In genomic region chr12:112950761-112951129, GRCm38 (mm10) we compare ENCODE assay signal across 8 mouse cellular contexts. TPM values are rescaled to one million over a fixed set of nuclear protein-coding genes. Genes with fewer than 3 reads are reported as not detected.
DNase-seq lines count a peak whose midpoint lies in the region; ATAC-seq lines count a peak whose summit lies in the region.

No protein-coding gene starts in this region.

- H3K27ac ChIP-seq in heart, embryonic 12.5 days (ENCODE audit: poor library complexity, severe bottlenecking), result peak overlapping the region; percentile 72
- peak overlapping the region; percentile 37 for H3K27ac ChIP-seq in forebrain, embryonic 11.5 days (ENCODE audit: low read depth, low read length)
- no peak overlapping the region for H3K27ac ChIP-seq in liver, embryonic 13.5 days

- H3K9ac ChIP-seq in heart, embryonic 12.5 days, result peak overlapping the region; percentile 73
- H3K9ac ChIP-seq in forebrain, embryonic 11.5 days (ENCODE audit: low read length), result peak overlapping the region; percentile 89
- no peak overlapping the region for H3K9ac ChIP-seq in liver, embryonic 13.5 days

- H3K36me3 ChIP-seq in heart, embryonic 12.5 days, result no peaks in the 10 kb centered on the region
- no peaks in the 10 kb centered on the region for H3K36me3 ChIP-seq in forebrain, embryonic 11.5 days (ENCODE audit: control insufficient read depth, insufficient read depth, low read length)
- no peaks in the 10 kb centered on the region for H3K36me3 ChIP-seq in liver, embryonic 13.5 days

- WGBS in heart, embryonic 12.5 days, result 2% methylated on average over 6 of the region's 6 CpGs
- WGBS in forebrain, embryonic 11.5 days, result 12% methylated on average over 6 of the region's 6 CpGs
- 13% methylated on average over 6 of the region's 6 CpGs for WGBS in liver, embryonic 13.5 days (ENCODE audit: insufficient replicate concordance)

- DNase-seq in heart, postnatal 4 days, result no peak
- DNase-seq in forebrain, embryonic 11.5 days (ENCODE audit: low spot score), result no peak
- no peak for DNase-seq in liver, embryonic 13.5 days
- no peak for DNase-seq in urinary bladder, adult 2 months (ENCODE audit: low spot score)
- no peak for DNase-seq in thymus, postnatal 14 days

- H3K9me3 ChIP-seq in heart, embryonic 12.5 days (replicated peaks), result no peaks in the 10 kb centered on the region
- no peaks in the 10 kb centered on the region for H3K9me3 ChIP-seq in forebrain, embryonic 11.5 days (ENCODE audit: control insufficient read depth, low read length)
- no peaks in the 10 kb centered on the region for H3K9me3 ChIP-seq in liver, embryonic 13.5 days (replicated peaks)

- H3K4me1 ChIP-seq in heart, embryonic 12.5 days (replicated peaks), result peaks cover 47% of the 10 kb centered on the region
- H3K4me1 ChIP-seq in forebrain, embryonic 11.5 days (replicated peaks; ENCODE audit: control insufficient read depth, insufficient read depth, low read length), result peaks cover 14% of the 10 kb centered on the region
- peaks cover 38% of the 10 kb centered on the region for H3K4me1 ChIP-seq in liver, embryonic 13.5 days (replicated peaks)

- H3K4me3 ChIP-seq in heart, embryonic 12.5 days, result peak overlapping the region; percentile 59
- H3K4me3 ChIP-seq in forebrain, embryonic 11.5 days (ENCODE audit: low read depth, low read length), result peak overlapping the region; percentile 58
- H3K4me3 ChIP-seq in liver, embryonic 13.5 days (replicated peaks), result peak overlapping the region; percentile 62

- peak overlapping the region; percentile 94 for H3K4me2 ChIP-seq in heart, embryonic 12.5 days
- H3K4me2 ChIP-seq in forebrain, embryonic 11.5 days (ENCODE audit: low read depth, low read length, severe bottlenecking), result peak overlapping the region; percentile 94
- peak overlapping the region; percentile 94 for H3K4me2 ChIP-seq in liver, embryonic 13.5 days

- H3K27me3 ChIP-seq in heart, embryonic 12.5 days (replicated peaks), result peaks cover 4% of the 10 kb centered on the region; the same call in 1 of the 2 replicates
- no peaks in the 10 kb centered on the region for H3K27me3 ChIP-seq in forebrain, embryonic 11.5 days (ENCODE audit: control insufficient read depth, insufficient read depth, low read length)
- H3K27me3 ChIP-seq in liver, embryonic 13.5 days, result peaks cover 66% of the 10 kb centered on the region

- no peak for ATAC-seq in heart, embryonic 12.5 days (ENCODE audit: insufficient number of reproducible peaks, low FRiP score)
- ATAC-seq in CD4-positive, CD25-positive, alpha-beta regulatory T cell, adult 4 months, result peak; percentile 10
- ATAC-seq in forebrain, embryonic 11.5 days (replicated peaks; ENCODE audit: low FRiP score), result peak; percentile 42
- no peak for ATAC-seq in liver, embryonic 13.5 days (ENCODE audit: low read depth)
- no peak for ATAC-seq in activated CD4-positive, CD25-positive, alpha-beta regulatory T cell, adult 4 months

RNA-seq across cellular contexts. Expression of gene Nudt14, which starts 8.8 kb away (rescaled TPM):
- polyA plus RNA-seq in heart, embryonic 12.5 days (2016; fragmentation: Nextera tagmentation; extraction: Ambion mirVana), result 38.3 and 41.7 TPM in 2 replicates
- total RNA-seq in heart, postnatal 4 days (2021), result 10 to 100 TPM; 10.3 to 15.7 TPM
- polyA plus RNA-seq in CD4-positive, CD25-positive, alpha-beta regulatory T cell, adult 4 months (2017; shearing (Covaris generic)), result 10 to 100 TPM; 38.1 to 42.5 TPM
- polyA plus RNA-seq in forebrain, embryonic 11.5 days (2014; fragmentation: Nextera tagmentation; extraction: Ambion mirVana), result 57.6 and 59.2 TPM in 2 replicates
- polyA plus RNA-seq in liver, embryonic 13.5 days (2015; fragmentation: Nextera tagmentation; extraction: Ambion mirVana), result 14.7 and 15.2 TPM in 2 replicates
- polyA plus RNA-seq in urinary bladder, adult 2 months (2012; rRNA removed), result 42.4 and 54.6 TPM in 2 replicates
- polyA plus RNA-seq in activated CD4-positive, CD25-positive, alpha-beta regulatory T cell, adult 4 months (2017; shearing (Covaris generic)), result 10 to 100 TPM; 39.0 to 46.2 TPM

RNA-seq across cellular contexts. Expression of gene Jag2, which starts 21.2 kb away (rescaled TPM):
- polyA plus RNA-seq in heart, embryonic 12.5 days (2016; fragmentation: Nextera tagmentation; extraction: Ambion mirVana), result 2.6 TPM in 2 replicates
- 10 to 100 TPM; 29.1 to 29.2 TPM for total RNA-seq in heart, postnatal 4 days (2021)
- 1 to 10 TPM; 1.1 to 2.0 TPM for polyA plus RNA-seq in CD4-positive, CD25-positive, alpha-beta regulatory T cell, adult 4 months (2017; shearing (Covaris generic))
- 3.2 and 4.3 TPM in 2 replicates for polyA plus RNA-seq in forebrain, embryonic 11.5 days (2014; fragmentation: Nextera tagmentation; extraction: Ambion mirVana)
- polyA plus RNA-seq in liver, embryonic 13.5 days (2015; fragmentation: Nextera tagmentation; extraction: Ambion mirVana), result 0.13 and 0.20 TPM in 2 replicates
- 42.7 and 62.7 TPM in 2 replicates for polyA plus RNA-seq in urinary bladder, adult 2 months (2012; rRNA removed)
- under 1 TPM in 1 of 2 experiments, not detected in 1; 0.74 TPM for polyA plus RNA-seq in activated CD4-positive, CD25-positive, alpha-beta regulatory T cell, adult 4 months (2017; shearing (Covaris generic))

RNA-seq across cellular contexts. Expression of gene Btbd6, which starts 25.5 kb away (rescaled TPM):
- polyA plus RNA-seq in heart, embryonic 12.5 days (2016; fragmentation: Nextera tagmentation; extraction: Ambion mirVana), result 22.4 and 23.0 TPM in 2 replicates
- total RNA-seq in heart, postnatal 4 days (2021), result 10 to 100 TPM; 26.0 to 28.1 TPM
- polyA plus RNA-seq in CD4-positive, CD25-positive, alpha-beta regulatory T cell, adult 4 months (2017; shearing (Covaris generic)), result 1 to 10 TPM; 7.8 to 8.7 TPM
- polyA plus RNA-seq in forebrain, embryonic 11.5 days (2014; fragmentation: Nextera tagmentation; extraction: Ambion mirVana), result 26.7 and 27.8 TPM in 2 replicates
- 6.3 and 6.6 TPM in 2 replicates for polyA plus RNA-seq in liver, embryonic 13.5 days (2015; fragmentation: Nextera tagmentation; extraction: Ambion mirVana)
- polyA plus RNA-seq in urinary bladder, adult 2 months (2012; rRNA removed), result 23.9 and 26.8 TPM in 2 replicates
- 1 to 10 TPM; 8.3 to 8.9 TPM for polyA plus RNA-seq in activated CD4-positive, CD25-positive, alpha-beta regulatory T cell, adult 4 months (2017; shearing (Covaris generic))

RNA-seq across cellular contexts. Expression of gene Brf1, which starts 49.8 kb away (rescaled TPM):
- polyA plus RNA-seq in heart, embryonic 12.5 days (2016; fragmentation: Nextera tagmentation; extraction: Ambion mirVana), result 40.3 and 42.9 TPM in 2 replicates
- total RNA-seq in heart, postnatal 4 days (2021), result 10 to 100 TPM; 38.3 to 40.8 TPM
- 10 to 100 TPM; 26.9 to 32.7 TPM for polyA plus RNA-seq in CD4-positive, CD25-positive, alpha-beta regulatory T cell, adult 4 months (2017; shearing (Covaris generic))
- 67.3 and 70.8 TPM in 2 replicates for polyA plus RNA-seq in forebrain, embryonic 11.5 days (2014; fragmentation: Nextera tagmentation; extraction: Ambion mirVana)
- 28.3 and 28.8 TPM in 2 replicates for polyA plus RNA-seq in liver, embryonic 13.5 days (2015; fragmentation: Nextera tagmentation; extraction: Ambion mirVana)
- 69.1 and 82.7 TPM in 2 replicates for polyA plus RNA-seq in urinary bladder, adult 2 months (2012; rRNA removed)
- polyA plus RNA-seq in activated CD4-positive, CD25-positive, alpha-beta regulatory T cell, adult 4 months (2017; shearing (Covaris generic)), result 10 to 100 TPM; 24.7 to 25.0 TPM

Comparison
In these comparisons a context has a peak if more than half of its experiments do, and no peak if none do; other contexts are left out.
1. ATAC-seq: peak in CD4-positive, CD25-positive, alpha-beta regulatory T cell, adult 4 months (single experiment) and forebrain, embryonic 11.5 days (single experiment); none in heart, embryonic 12.5 days (single experiment), liver, embryonic 13.5 days (single experiment) and activated CD4-positive, CD25-positive, alpha-beta regulatory T cell, adult 4 months (single experiment).
2. Peak in every context shown above with its lines, with median percentiles within 50 percentile points of each other: H3K4me2 ChIP-seq and H3K4me3 ChIP-seq.